Mouse (Mus musculus) lung, postnatal 10 days (tissue): Measurements from ENCODE around the gene Cyp4f40.
"Not testable (repeated sequence)": the region's sequence is repeated elsewhere in the genome, so short reads cannot be mapped to it uniquely, and the experiment has no call there.

Experiments
- DNase-seq: peaks from one replicate; pipeline ENCODE4 v3.0.0; 2021

The Cyp4f40 gene

GRCm38 (mm10) chr17:32658712-32659111 is at the start of gene Cyp4f40:
TSS of gene Cyp4f40 (plus strand) at chr17:32658900.
- peak; percentile 75 for DNase-seq

- not testable (repeated sequence) for DNase-seq
Measured at GRCm38 (mm10) chr17:32610231-32610630, 48.5 kb upstream of the Cyp4f40 start.

GRCm38 (mm10) chr17:32610896-32611295 is 47.8 kb upstream of the Cyp4f40 start:
- DNase-seq: no peak

- DNase-seq: no peak
Measured at GRCm38 (mm10) chr17:32612417-32612816, 46.3 kb upstream of the Cyp4f40 start.

- DNase-seq: no peak
Measured at GRCm38 (mm10) chr17:32617252-32617651, 41.4 kb upstream of the Cyp4f40 start.

- DNase-seq: not testable (repeated sequence)
Measured at GRCm38 (mm10) chr17:32621018-32621417, 37.7 kb upstream of the Cyp4f40 start, which contains the start of gene Cyp4f37. TSS of gene Cyp4f37 (plus strand) at chr17:32621309.

GRCm38 (mm10) chr17:32629726-32630125 is 29.0 kb upstream of the Cyp4f40 start:
- DNase-seq: not testable (repeated sequence)

GRCm38 (mm10) chr17:32631936-32632335 is 26.8 kb upstream of the Cyp4f40 start:
- no peak for DNase-seq

GRCm38 (mm10) chr17:32634242-32634971 is 24.3 kb upstream of the Cyp4f40 start:
- DNase-seq: not testable (repeated sequence)

GRCm38 (mm10) chr17:32634972-32635314 is 23.8 kb upstream of the Cyp4f40 start:
- DNase-seq: peak; percentile 87

- DNase-seq: no peak
Measured at GRCm38 (mm10) chr17:32636341-32636740, 22.4 kb upstream of the Cyp4f40 start.

- DNase-seq: no peak
Measured at GRCm38 (mm10) chr17:32637151-32637550, 21.5 kb upstream of the Cyp4f40 start.

GRCm38 (mm10) chr17:32646631-32647030 is 12.1 kb upstream of the Cyp4f40 start:
- no peak for DNase-seq

GRCm38 (mm10) chr17:32653860-32654259 is 4.8 kb upstream of the Cyp4f40 start:
- no peak for DNase-seq

- DNase-seq: no peak
Measured at GRCm38 (mm10) chr17:32657041-32657440, 1.7 kb upstream of the Cyp4f40 start.

- no peak for DNase-seq
Measured at GRCm38 (mm10) chr17:32658246-32658645, 454 bp upstream of the Cyp4f40 start.

GRCm38 (mm10) chr17:32673976-32674375 is 15.3 kb downstream of the Cyp4f40 start:
- no peak for DNase-seq

GRCm38 (mm10) chr17:32676040-32676635 is 17.4 kb downstream of the Cyp4f40 start:
- DNase-seq: peak; percentile 3

- peak; percentile 54 for DNase-seq
Measured at GRCm38 (mm10) chr17:32680404-32680803, 21.7 kb downstream of the Cyp4f40 start.

- DNase-seq: peak; percentile 15
Measured at GRCm38 (mm10) chr17:32685048-32685750, 26.5 kb downstream of the Cyp4f40 start, which contains the start of gene Cyp4f15. TSS of gene Cyp4f15 (plus strand) at chr17:32685627.

- no peak for DNase-seq
Measured at GRCm38 (mm10) chr17:32686722-32687121, 28.0 kb downstream of the Cyp4f40 start.

GRCm38 (mm10) chr17:32690959-32691358 is 32.3 kb downstream of the Cyp4f40 start:
- no peak for DNase-seq

- DNase-seq: peak; percentile 40
Measured at GRCm38 (mm10) chr17:32702826-32703225, 44.1 kb downstream of the Cyp4f40 start.

GRCm38 (mm10) chr17:32710541-32710940 is 51.8 kb downstream of the Cyp4f40 start:
- not testable (repeated sequence) for DNase-seq
